Mouse (Mus musculus): ENCODE results near the gene Anks3. TPM values are rescaled to one million over a fixed set of nuclear protein-coding genes. Genes with fewer than 3 reads are reported as not detected.

Anks3 gene
- total and polyA plus RNA-seq, 3 experiments, result 27.1 to 33.9 TPM; not detected in 1

DNA sequence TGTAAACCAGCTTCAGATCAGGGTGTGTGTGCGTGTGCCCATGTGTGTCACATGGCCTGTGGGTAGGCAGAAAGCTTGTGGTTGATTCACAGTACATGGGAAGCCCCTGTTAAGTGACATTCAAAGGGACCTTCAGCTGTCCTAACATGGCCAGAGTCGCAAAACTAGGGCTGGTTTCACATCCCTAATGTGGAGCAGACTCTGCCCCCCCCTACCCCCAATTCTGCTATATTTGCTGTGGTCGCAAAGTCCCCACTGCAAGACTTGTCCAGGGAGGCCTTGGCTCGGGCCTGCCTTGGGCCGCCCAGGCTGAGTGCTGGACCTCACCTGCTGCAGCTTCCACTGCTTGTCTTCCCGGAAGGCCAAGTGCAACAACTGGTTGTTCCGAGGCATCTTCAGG, 47.3 kb upstream of the Anks3 start:
- Histone ChIP-seq H3K9me3 (replicated peaks; ENCODE audit: insufficient read depth, low read length) (no peaks in the 10 kb centered on the region), H3K27me3 (ENCODE audit: control insufficient read depth in 1 of 2, insufficient read depth in 2 of 2, low read length in 2 of 2) (no peaks in the 10 kb centered on the region), H3K79me2 (ENCODE audit: control insufficient read depth, insufficient read depth, low read length, poor library complexity) (no peaks in the 10 kb centered on the region), H3K36me3 (ENCODE audit: control insufficient read depth in 1 of 2, insufficient read depth in 2 of 2, low read length in 2 of 2) (peaks cover 0 to 6% of the 10 kb centered on the region in 2 experiments; a peak in 2 of 4 replicates), H3K4me1 (ENCODE audit: control insufficient read depth in 1 of 2, insufficient read depth in 2 of 2, low read length in 2 of 2) (peaks cover 0 to 15% of the 10 kb centered on the region in 2 experiments; a peak in 2 of 4 replicates), H3K27ac (ENCODE audit: control insufficient read depth, low read depth, low read length) (no peak overlapping the region), H3K4me3 (ENCODE audit: control insufficient read depth in 1 of 2, insufficient read depth in 1 of 2, low read depth in 2 of 2, low read length in 2 of 2) (no peak overlapping the region), H3K9ac (ENCODE audit: control insufficient read depth, low read depth, low read length, poor library complexity, severe bottlenecking) (no peak overlapping the region)
- DNase-seq (ENCODE audit: low read depth, low spot score), result no peak
- TF ChIP-seq TBP (IDR thresholded peaks at IDR 0.05; ENCODE audit: low read depth, low read length), result no peak
- no peak for TF ChIP-seq MYB (IDR thresholded peaks at IDR 0.05; ENCODE audit: low read depth, low read length)
- no peak for TF ChIP-seq SIN3A (IDR thresholded peaks at IDR 0.05; ENCODE audit: low read length)
- no peak for TF ChIP-seq NELFE (IDR thresholded peaks at IDR 0.05; ENCODE audit: low read depth, low read length)
- no peak for TF ChIP-seq ZKSCAN1 (IDR thresholded peaks at IDR 0.05; ENCODE audit: low read depth, low read length)
- TF ChIP-seq TAL1 (IDR thresholded peaks at IDR 0.05; ENCODE audit: low read length), result no peak
- no peak for TF ChIP-seq JUND (IDR thresholded peaks at IDR 0.05; ENCODE audit: low read depth, low read length)
- TF ChIP-seq ZMIZ1 (IDR thresholded peaks at IDR 0.05; ENCODE audit: low read depth, low read length), result no peak
- no peak for TF ChIP-seq ZC3H11A (IDR thresholded peaks at IDR 0.05; ENCODE audit: low read depth, low read length)
- TF ChIP-seq RCOR1 (IDR thresholded peaks at IDR 0.05; ENCODE audit: low read depth, low read length), result no peak
- no peak for TF ChIP-seq UBTF (IDR thresholded peaks at IDR 0.05; ENCODE audit: borderline replicate concordance, insufficient read depth, low read depth, low read length)
- TF ChIP-seq BHLHE40 (IDR thresholded peaks at IDR 0.05; ENCODE audit: borderline replicate concordance, low read depth, low read length), result no peak
- TF ChIP-seq EP300 (IDR thresholded peaks at IDR 0.05; ENCODE audit: low read depth in 1 of 2, low read length in 2 of 2), result no peak
- no peak for TF ChIP-seq MAFK (IDR thresholded peaks at IDR 0.05; ENCODE audit: borderline replicate concordance, low read depth, low read length)

DNA sequence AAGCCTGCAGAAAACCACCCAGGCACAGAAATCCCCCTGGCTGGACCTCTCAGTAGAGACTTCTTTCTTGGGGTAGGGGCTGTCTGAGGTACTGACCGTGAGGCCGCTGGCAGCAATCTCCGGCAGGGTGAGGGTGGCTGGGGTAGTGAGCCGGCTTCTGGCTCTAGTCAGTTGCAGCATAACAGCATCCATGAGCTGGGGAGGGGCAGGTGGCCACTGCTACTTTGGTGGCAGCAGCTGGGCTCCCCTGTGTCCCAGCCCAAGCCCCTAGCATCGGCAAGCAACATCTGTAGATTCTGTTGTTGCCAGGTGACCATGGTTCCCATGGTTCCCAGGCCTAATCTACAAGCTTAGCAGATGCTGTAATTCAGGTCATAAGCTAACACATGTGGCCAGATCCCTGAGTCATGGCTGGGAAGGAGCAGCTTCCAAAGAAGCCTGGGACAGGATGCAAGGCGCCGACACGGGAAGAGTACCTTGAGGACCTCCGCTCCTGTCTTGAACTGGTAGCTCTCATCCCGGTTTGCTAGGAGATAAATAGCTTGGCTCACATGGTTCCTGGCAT, 46.4 kb upstream of the Anks3 start:
- no peaks in the 10 kb centered on the region for H3K9me3 ChIP-seq (replicated peaks; ENCODE audit: insufficient read depth, low read length)
- no peak overlapping the region for H3K27ac ChIP-seq (ENCODE audit: control insufficient read depth, low read depth, low read length)
- peaks cover 0 to 6% of the 10 kb centered on the region in 2 experiments; a peak in 2 of 4 replicates for H3K36me3 ChIP-seq (ENCODE audit: control insufficient read depth in 1 of 2, insufficient read depth in 2 of 2, low read length in 2 of 2)
- no peak for TF ChIP-seq USF1 (IDR thresholded peaks at IDR 0.05; ENCODE audit: low read depth, low read length)
- no peak for TF ChIP-seq GABPA (IDR thresholded peaks at IDR 0.05; ENCODE audit: low read depth, low read length)
- TF ChIP-seq POLR2A (IDR thresholded peaks at IDR 0.05; ENCODE audit: control insufficient read depth in 1 of 2, insufficient read depth in 1 of 2, low read depth in 1 of 2, low read length in 2 of 2, poor library complexity in 1 of 2), result no peak
- no peak for TF ChIP-seq TCF12 (IDR thresholded peaks at IDR 0.05; ENCODE audit: low read depth, low read length)
- no peak for TF ChIP-seq USF2 (IDR thresholded peaks at IDR 0.05; ENCODE audit: borderline replicate concordance in 1 of 2, insufficient read depth in 1 of 2, low read depth in 1 of 2, low read length in 2 of 2)
- no peak for TF ChIP-seq NRF1 (IDR thresholded peaks at IDR 0.05; ENCODE audit: insufficient read depth, low read depth, low read length, poor library complexity, severe bottlenecking)
- no peak for TF ChIP-seq ELF1 (IDR thresholded peaks at IDR 0.05; ENCODE audit: low read depth, low read length)
- no peak for TF ChIP-seq TAL1 (IDR thresholded peaks at IDR 0.05; ENCODE audit: low read length)
- no peak for TF ChIP-seq HCFC1 (IDR thresholded peaks at IDR 0.05; ENCODE audit: low read depth, low read length)
- TF ChIP-seq POLR2AphosphoS2 (IDR thresholded peaks at IDR 0.05; ENCODE audit: low read length), result no peak
- TF ChIP-seq ZKSCAN1 (IDR thresholded peaks at IDR 0.05; ENCODE audit: low read depth, low read length), result no peak
- TF ChIP-seq BHLHE40 (IDR thresholded peaks at IDR 0.05; ENCODE audit: borderline replicate concordance, low read depth, low read length), result no peak
- no peak for TF ChIP-seq MEF2A (IDR thresholded peaks at IDR 0.05; ENCODE audit: extremely low read depth, insufficient replicate concordance, low read depth, low read length, poor library complexity, severe bottlenecking)
- TF ChIP-seq MAZ (IDR thresholded peaks at IDR 0.05; ENCODE audit: low read depth, low read length), result no peak
- no peak for TF ChIP-seq ZMIZ1 (IDR thresholded peaks at IDR 0.05; ENCODE audit: low read depth, low read length)
- TF ChIP-seq ZNF384 (IDR thresholded peaks at IDR 0.05; ENCODE audit: low read depth, low read length), result no peak
- TF ChIP-seq MYC (IDR thresholded peaks at IDR 0.05; ENCODE audit: low read depth, low read length), result no peak
- no peak overlapping the region for H3K9ac ChIP-seq (ENCODE audit: control insufficient read depth, low read depth, low read length, poor library complexity, severe bottlenecking)
- H3K4me3 ChIP-seq (ENCODE audit: control insufficient read depth in 1 of 2, insufficient read depth in 1 of 2, low read depth in 2 of 2, low read length in 2 of 2), result no peak overlapping the region
- no peaks in the 10 kb centered on the region for H3K79me2 ChIP-seq (ENCODE audit: control insufficient read depth, insufficient read depth, low read length, poor library complexity)
- H3K27me3 ChIP-seq (ENCODE audit: control insufficient read depth in 1 of 2, insufficient read depth in 2 of 2, low read length in 2 of 2), result no peaks in the 10 kb centered on the region
- peaks cover 0 to 15% of the 10 kb centered on the region in 2 experiments; a peak in 2 of 4 replicates for H3K4me1 ChIP-seq (ENCODE audit: control insufficient read depth in 1 of 2, insufficient read depth in 2 of 2, low read length in 2 of 2)
- DNase-seq (ENCODE audit: low read depth, low spot score), result no peak
